Mouse (Mus musculus) layer of hippocampus, postnatal 10 days (tissue): Measurements from ENCODE around the gene Plau. TPM values are rescaled to one million over a fixed set of nuclear protein-coding genes. Genes with fewer than 3 reads are reported as not detected.

Experiments used
- DNase-seq, 2 experiments: peaks; one replicate each; pipeline ENCODE4 v3.0.0; 2021; ENCODE audit warnings: low spot score in 2 of 2
- total RNA-seq, 2 experiments: library from RNA; stranded (reverse); gene quantifications; 2 replicates each; pipeline ENCODE4 v1.2.3; 2021

Plau gene
- total RNA-seq, 2 experiments from 2014 or later = 4.3 to 4.6 TPM

- DNase-seq = peak in 1 of 2 experiments; percentile 27
Measured at GRCm38 (mm10) chr14:20891941-20892402, 55.5 kb downstream of the Plau start.

Other genes starting within 250 kb of the Plau start
- gene Usp54, start 195.6 kb upstream of the Plau start, total RNA-seq = 10 to 100 TPM; 27.8 to 29.2 TPM
- gene Myoz1, start 180.1 kb upstream of the Plau start, total RNA-seq = under 1 TPM in 1 of 2 experiments, not detected in 1; 0.39 TPM
- gene Synpo2l, start 168.3 kb upstream of the Plau start, total RNA-seq = under 1 TPM; 0.21 to 0.29 TPM
- gene Sec24c, start 162.4 kb upstream of the Plau start, total RNA-seq = 100 to 1,000 TPM; 108 to 109 TPM
- 10 to 100 TPM; 19.5 TPM for gene Fut11, start 141.7 kb upstream of the Plau start, total RNA-seq
- gene Chchd1, start 133.7 kb upstream of the Plau start, total RNA-seq = 10 to 100 TPM; 57.7 to 61.3 TPM
- gene Zswim8, start 129.1 kb upstream of the Plau start, total RNA-seq = 100 to 1,000 TPM; 132 to 152 TPM
- 10 to 100 TPM; 17.9 to 19.4 TPM for gene Ndst2, start 102.1 kb upstream of the Plau start, total RNA-seq
- 100 to 1,000 TPM; 201 to 207 TPM for gene Camk2g, start 42.6 kb upstream of the Plau start, total RNA-seq
- gene Vcl, start 92.7 kb downstream of the Plau start, total RNA-seq = 10 to 100 TPM; 34.4 to 40.2 TPM
- gene Ap3m1, start 215.8 kb downstream of the Plau start, total RNA-seq = 10 to 100 TPM; 81.8 to 86.9 TPM
- gene Adk, start 215.9 kb downstream of the Plau start, total RNA-seq = 10 to 100 TPM; 70.3 to 70.6 TPM